Mouse (Mus musculus): ENCODE results near the gene Zbtb8a.
"Not testable (repeated sequence)": the region's sequence is repeated elsewhere in the genome, so short reads cannot be mapped to it uniquely, and the experiment has no call there.

Gene Zbtb8a

DNA sequence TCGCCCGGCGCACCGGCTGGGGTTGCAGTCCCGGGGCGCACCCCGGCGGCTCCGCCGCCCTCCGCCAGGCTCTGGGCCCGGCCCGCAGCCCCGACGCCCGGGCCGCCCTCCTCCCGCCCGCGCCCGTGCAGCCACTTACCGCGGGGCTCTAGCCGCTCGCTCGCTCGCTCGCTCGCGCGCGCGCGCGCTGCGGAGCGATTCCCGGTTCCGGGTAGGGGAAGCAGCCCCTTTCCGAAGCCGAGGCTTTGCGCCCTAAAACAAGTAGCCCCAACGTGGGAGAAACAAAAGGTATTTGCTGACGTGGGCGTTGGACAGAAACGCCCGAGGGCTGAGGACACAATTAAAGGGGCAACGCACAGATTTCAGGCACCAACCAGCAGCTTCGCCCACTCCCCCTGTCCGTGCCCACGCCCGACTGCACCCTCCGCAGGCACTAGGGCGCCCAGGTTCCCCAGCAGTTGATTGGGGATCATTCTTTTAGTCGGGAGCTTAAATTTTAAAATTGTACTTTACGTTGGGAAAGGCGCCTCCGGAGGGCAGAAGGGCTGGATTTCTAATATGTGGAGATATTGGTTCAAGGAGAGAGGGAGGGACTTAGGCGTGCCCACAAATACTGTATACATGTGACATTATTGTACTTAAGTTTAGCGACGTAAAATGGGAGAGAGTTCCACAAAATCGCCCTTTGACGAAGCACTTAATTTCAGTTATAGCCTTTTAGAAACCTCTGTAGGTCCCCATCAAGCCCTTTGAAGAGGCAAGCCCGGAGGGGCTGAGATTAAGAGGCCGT lies at the start of gene Zbtb8a:
Gene Zbtb8a (minus strand): TSS at position 516 of the 790 bp plus-strand sequence.
- peak in 1 of 2 experiments; percentile 44 for DNase-seq (ENCODE audit: low spot score in 2 of 2)

DNA sequence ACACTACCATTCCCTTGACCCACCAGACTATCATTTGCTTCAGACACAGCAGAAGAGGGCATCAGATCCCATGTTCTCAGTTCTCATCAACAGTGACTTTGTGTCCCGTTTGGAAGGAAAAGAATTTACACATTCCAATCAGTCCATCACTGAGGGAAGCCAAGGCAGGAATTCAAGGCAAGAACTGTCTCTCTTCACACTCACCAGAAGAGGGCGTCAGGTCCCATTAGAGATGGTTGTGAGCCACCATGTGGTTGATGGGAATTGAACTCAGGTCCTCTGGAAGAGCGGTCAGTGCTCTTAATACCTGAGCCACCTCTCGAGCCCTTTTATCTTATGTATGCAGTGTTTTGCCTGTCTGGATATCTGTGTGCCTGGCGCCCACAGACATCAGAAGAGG lies 40.4 kb upstream of the Zbtb8a start:
- no peak for DNase-seq (ENCODE audit: low spot score in 2 of 2)

DNA sequence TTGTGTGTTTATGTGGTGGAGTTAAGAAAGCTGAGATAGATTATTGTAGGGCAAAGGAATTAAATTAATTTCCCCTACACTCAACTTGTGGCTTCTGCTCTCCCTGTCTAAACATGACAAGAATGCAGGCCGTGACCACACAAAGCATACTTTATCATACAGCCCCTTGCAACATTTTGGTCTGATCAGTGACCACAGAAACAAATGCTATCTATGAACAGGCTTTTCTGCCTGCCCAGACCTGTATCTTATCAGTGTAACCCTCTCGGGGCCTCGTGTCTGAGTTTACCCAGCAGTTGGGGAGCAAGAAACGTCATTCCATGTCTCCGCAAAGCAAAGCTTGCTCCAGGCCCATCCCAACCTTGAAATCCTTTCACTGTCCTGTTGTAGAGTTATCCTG lies 38.6 kb upstream of the Zbtb8a start:
- no peak for DNase-seq (ENCODE audit: low spot score in 2 of 2)

DNA sequence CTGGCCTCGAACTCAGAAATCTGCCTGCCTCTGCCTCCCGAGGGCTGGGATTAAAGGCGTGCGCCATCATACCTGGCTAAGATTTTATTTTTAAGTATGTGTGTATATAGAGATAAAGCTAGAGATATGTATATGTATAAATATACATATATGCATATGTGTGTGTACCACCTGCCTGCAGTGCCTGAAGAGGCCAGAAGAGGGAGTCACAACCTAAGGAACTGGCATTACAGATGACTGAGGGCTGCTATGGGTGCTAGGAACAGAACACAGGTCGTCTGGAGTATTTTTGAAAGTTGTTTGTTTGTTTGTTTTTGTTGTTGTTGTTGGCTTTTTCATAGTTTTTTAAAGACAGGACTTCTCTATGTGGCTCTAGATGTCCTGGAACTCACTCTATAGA lies 38.0 kb upstream of the Zbtb8a start:
- no peak for DNase-seq (ENCODE audit: low spot score in 2 of 2)

DNA sequence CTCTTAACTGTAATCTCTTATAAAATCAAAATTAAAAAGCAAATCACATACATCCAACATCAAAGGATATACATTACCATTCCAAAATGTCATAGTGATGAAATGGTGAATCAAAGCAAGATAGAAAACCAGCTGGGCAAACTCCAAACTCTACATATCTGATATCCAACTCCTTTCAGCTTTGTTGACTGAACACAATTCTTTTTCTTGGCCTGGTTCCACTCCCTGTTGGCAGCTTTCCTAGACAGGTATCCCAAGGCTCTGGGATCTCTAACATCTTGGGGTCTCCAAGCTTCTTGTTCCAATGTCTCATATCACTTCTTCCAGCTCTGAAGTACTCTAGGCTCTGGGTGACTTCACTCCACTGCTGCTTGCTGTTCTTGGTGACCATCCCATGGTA lies 33.1 kb upstream of the Zbtb8a start:
- no peak for DNase-seq (ENCODE audit: low spot score in 2 of 2)

DNA sequence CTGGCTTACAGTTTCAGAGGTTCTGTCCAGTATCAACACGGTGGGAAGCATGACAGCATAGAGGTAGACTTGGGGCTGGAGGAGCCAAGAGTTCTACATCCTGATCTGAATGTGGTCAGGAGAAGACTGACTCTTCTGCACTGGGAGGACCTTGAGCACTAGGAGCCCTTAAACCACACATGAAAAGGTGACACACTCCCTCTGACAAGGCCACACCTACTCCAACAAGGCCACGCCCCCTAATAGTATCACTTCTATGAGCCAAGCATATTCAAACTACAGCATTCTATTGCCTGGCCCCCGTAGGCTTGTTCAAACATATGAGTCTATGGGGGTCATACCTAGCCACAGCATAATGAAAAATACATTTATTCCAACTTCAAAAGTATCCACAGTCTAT lies 32.6 kb upstream of the Zbtb8a start:
- DNase-seq (ENCODE audit: low spot score in 2 of 2): not testable (repeated sequence)

DNA sequence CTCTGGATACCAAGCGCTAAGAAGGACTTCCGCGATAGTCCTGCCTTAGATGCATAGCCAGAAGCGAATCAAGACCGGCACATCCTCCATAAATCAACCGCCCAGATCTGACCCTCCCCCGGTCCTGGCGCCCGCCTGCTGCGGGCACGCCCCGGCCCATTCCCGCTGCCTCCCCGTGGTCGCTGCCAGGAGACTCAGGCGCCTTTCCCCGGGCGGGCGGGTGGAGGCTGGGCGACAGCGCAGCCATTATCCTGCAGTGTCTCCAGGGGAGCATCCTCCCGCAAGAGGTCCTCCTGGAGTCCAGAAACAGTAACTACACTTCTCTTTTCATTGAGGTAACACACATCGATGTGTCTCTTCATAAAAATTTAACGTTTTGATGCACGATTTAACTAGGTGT lies 28.5 kb upstream of the Zbtb8a start:
- peak; percentile 29 to 32 for DNase-seq (ENCODE audit: low spot score in 2 of 2)

DNA sequence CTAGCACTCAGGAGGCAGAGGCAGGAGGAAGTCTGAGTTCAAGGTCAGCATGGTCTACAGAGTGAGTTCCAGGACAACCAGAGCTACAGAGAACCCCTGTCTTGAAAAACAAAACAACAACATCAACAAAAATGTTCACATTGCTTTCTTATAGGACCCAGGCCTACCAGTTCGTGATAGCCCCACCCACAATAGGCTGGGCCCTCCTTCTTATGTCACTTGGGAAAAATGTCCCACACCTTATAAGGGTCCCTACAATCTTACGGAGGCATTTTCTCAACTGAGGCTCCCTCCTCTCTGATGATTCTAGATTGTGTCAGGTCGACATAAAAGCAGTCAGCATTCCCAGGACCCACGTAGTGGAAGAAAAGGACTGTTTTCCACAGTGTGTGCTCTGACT lies 21.9 kb upstream of the Zbtb8a start:
- DNase-seq (ENCODE audit: low spot score in 2 of 2): no peak

DNA sequence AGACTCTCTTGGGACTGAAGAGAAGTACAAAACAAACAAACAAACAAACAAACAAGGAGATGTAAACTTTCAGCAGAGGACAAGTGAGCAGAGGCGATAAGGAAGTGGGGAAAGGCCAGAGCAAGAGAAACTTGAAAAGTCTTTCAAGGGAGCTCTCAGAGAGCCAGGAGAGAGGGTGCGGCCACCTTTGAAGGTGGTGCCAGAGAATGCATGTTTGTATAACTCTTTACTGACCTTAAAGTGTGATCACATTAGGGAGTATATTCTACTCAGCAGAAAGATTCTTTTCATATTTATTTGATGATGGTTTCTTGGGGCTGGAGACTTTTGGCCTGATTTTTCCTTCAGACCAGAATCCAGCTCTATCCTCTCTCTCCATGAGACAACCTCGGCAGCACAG lies 19.0 kb upstream of the Zbtb8a start:
- no peak for DNase-seq (ENCODE audit: low spot score in 2 of 2)

DNA sequence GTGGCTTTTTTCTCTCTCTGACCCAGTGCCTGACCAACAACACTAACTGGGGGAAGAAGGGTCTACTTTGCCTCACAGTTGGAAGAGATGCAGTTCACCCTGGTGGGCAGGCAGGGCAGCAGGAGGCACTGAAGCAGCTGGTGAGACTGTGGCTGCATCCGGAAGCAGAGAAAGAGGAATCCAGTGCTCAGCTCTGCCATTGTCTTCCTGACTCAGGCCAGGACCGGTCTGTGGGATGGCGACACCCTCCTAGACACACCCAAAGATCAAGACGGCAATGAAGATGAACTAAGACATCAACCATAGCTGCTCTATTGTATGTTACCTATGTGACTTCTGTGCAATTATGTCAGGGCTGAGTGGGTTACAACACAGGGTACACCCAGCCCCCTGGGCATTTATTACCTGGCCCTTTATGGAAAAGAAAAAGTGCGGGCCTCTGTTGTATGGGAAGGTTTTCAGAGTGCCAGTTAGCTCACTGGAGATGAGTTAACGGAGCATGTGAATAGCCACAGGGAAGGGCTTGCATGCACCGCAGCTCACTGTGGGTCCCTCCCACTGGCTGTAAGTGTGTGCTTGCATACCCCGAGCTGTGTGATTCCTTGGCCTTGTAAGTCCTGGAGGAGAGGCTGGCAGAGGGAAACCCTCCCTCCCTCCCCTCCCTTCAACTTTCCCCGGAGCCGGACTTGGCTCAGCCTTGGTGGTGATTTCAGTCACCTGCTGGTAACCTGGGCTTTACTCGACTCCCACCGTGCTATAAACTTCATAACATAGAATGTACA lies 16.4 kb upstream of the Zbtb8a start:
- DNase-seq (ENCODE audit: low spot score in 2 of 2): no peak

DNA sequence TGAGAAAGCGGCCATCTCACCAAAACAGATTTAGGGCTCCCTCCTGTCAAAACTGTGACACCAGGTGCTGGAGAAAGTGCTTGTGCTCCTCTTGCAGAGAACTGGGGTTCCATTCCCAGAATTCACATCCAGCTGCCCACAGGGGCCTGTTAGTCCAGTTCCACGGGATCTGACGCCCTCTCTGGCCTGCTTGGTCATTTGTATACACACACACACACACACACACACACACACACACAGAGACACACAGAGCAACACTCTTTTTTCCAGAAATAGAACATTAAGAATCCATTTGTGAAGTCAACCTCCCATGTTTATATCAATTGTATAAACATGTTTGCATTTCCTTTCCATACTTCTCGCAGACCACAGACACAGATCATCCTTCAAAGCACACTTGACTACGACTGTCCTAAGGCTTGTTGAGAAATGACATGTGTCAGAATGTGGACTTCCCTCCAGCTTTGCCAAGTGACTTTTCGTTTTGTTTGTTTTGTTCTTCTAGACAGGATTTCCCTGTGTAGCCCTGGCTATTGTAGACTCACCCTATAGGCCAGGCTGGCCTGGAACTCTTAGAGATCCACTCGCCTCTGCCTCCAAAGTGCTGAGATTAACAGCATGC lies 13.1 kb upstream of the Zbtb8a start:
- no peak for DNase-seq (ENCODE audit: low spot score in 2 of 2)

DNA sequence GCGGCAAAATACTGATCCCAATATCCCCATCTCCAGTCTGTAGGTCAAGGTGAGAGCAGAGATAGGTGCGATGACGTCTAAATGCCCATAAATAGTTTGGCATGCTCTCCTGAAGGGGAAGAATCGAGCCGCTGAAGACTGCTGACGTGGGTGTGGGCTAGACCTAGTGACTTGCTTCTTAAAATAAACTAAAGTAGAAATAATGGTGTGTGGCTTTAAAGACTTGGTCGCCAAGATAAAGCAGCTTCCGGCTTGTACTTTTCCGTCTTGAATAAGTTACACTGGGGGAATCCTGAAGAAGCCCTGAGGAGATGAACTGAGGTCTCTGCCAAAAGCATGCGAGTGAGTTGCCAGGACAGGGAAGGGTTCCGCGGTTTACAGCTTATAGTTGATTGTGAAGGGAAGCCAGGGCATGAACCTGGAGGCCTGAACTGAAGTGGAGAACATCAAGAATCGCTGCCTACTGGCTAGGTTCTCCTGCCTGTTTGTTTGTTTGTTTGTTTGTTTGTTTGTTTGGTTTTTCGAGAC lies 12.4 kb upstream of the Zbtb8a start:
- no peak for DNase-seq (ENCODE audit: low spot score in 2 of 2)

DNA sequence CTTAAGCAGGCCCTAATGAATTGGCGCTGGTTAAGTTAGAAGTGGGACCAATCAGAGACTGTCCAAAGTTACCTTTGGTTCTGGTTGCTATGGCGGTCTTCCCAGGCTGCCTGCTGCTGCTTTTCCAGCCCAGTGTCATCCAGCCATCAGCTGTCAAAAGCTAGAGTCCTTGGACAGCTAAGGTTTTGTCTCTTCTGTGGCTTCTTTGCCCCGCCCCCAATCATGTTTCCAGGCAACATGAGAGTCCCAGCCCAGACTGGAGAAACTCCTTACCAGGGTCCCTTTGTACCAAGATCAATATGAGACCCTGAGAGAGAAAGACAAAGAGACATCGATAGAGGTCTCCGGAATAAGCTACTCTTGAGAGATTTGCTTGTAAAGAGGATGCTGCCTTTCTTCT lies 10.5 kb upstream of the Zbtb8a start:
- no peak for DNase-seq (ENCODE audit: low spot score in 2 of 2)

DNA sequence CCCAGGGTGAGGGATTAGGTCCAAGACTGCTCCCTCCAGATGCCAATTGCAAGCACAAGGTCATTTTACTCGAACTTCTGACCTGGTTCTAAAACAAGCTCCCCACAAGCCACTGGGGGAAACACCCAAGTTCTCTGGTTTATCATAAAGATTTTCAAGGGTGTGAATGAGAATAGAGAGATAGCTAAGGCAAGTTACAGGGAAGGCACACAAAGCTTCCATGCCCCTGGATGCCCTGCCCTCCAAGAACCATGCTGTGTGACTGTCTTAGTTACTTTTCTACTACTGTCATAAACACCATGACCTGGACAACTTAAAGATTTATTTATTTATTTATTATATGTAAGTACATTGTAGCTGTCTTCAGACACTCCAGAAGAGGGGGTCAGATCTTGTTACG lies 9.1 kb upstream of the Zbtb8a start:
- no peak for DNase-seq (ENCODE audit: low spot score in 2 of 2)

DNA sequence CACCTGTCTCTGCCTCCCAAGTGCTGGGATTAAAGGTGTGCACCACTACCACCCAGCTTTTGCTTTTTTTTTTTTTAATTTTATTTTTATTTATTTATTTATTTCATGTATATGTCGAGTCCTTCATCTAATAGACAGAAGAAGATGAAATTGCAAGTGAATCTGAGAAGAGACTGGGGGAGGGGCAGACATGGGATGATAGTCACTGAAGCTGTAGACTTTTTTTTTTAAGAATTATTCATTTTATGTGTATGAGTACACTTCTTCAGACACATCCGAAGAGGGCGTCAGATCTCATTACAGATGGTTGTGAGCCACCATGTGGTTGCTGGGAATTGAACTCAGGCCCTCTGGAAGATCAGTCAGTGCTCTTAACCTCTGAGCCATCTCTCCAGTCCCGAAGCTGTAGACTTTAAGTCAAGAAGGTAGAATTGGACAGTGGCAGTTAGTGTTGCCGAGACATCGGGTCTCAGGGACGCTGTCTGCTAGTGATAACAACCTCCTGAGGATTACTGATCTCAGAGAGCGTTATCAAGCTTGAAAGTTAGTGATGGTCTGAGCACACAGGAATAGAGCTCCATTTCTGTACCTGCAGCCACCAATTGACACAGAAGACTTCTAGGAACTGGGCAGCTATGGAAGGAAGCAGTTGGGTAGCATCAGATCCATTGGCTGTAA lies 8.5 kb upstream of the Zbtb8a start:
- no peak for DNase-seq (ENCODE audit: low spot score in 2 of 2)

DNA sequence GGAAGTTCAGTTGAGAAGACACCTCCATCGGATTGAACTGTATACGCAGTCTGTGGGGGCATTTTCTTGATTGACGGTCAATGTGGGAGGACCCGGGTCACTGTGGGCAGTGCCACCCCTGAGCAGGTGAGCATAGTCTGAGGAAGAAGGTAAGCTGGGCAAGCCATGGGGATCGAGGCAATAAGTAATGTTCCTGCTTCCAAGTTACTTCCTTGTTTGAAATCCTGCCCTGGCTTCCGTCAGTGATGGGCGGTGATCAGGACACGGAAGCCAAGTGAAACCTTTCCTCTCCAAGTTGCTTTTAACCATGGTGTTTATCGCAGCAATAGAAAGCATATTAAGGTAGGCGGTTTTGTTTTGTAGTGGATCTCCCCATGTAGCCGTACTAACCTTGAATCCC lies 7.8 kb upstream of the Zbtb8a start:
- no peak for DNase-seq (ENCODE audit: low spot score in 2 of 2)

DNA sequence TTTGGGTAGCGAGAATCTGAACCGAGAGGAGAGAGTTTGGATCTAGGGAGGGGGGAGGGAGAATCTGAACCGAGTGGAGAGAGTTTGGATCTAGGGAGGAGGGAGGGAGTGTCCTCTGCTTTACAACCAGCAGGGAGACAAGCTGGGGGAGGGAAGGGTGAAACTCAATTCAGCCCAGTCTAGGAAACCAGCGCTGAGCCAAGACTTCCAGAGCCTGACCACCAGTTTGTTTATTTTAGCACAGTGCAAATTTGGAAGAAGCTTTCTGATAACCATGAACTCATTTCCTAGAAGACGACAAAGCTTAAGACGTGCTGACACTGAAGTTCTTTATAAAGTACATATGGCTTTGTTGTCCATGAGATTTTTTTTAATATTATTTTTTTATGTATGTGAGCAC lies 6.5 kb upstream of the Zbtb8a start:
- DNase-seq (ENCODE audit: low spot score in 2 of 2): peak; percentile 68

DNA sequence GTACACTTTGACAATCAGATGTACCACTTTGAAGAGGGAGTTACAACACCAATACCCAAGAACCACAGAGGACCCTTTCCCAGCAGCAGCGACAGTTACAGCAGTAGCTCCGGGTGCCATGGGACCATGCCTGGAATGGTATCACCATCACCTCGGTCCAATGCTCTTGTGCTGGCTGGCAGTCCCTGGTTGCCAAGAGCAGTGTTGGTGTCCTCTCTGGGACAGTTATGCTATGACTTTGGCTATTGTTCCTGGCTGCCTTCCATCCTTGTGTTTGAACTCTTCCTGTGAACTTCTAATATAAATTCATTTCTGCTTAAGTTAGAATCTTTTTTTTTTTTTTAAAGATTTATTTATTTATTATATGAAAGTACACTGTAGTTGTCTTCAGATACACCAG lies 5.7 kb upstream of the Zbtb8a start:
- DNase-seq (ENCODE audit: low spot score in 2 of 2): no peak

DNA sequence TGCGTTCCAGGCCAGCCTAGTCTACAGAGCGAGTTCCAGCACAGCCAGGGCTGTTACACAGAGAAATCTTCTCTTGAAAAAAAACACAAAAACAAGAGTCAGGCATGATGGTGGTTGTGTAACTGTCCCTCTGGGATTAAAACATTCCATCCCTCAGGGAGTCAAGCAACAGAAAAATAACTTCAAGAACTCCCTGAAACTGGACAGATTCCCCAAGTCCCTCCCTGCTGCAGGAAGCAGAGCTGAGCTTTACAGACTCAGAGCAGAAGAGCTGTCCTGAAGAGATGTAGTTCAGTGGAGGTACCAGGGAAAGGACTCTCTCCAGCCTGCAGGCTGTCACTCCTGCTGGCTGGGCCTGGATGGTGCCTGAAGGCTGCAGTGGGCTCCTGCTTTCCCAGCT lies 4.6 kb upstream of the Zbtb8a start:
- DNase-seq (ENCODE audit: low spot score in 2 of 2): peak; percentile 73 to 79

DNA sequence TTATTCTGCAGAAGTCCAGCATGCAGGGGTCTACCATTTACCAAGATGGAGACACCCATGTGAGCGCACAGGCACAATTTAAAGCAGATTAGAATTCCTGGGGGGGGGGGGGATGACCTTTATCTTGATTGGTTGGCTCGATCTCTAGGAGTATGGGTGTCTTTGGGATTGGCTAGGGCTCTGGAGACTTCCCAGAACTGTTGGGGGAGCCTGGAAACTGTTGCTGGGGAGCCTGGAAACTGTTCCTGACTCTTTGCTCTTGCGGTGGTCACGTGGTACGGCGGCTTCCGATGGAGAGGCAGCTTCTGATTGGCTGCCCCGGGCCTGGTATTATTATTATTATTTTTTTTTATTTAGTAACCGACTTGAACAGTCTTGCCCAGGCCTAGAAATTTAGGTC lies 4.1 kb upstream of the Zbtb8a start:
- DNase-seq (ENCODE audit: low spot score in 2 of 2): no peak

DNA sequence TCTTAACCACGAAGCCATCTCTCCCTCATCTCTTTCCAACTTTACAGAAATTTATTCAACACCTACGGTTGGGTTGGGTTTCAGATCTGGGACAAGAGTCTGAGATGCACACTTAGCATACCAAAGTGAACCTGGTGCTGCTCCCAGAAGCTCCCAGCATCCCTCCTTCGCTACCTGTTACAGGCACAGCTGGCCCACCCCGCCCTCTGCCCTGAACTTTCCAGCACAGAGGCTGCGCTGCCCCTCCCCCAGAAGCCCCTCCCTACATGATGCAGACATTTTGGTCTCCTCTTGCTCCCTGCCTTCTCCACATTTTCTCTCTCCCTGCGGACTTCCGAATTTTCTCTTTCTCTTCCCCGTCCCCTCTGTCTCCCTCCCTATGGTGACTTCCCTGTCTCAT lies 3.2 kb upstream of the Zbtb8a start:
- no peak for DNase-seq (ENCODE audit: low spot score in 2 of 2)

DNA sequence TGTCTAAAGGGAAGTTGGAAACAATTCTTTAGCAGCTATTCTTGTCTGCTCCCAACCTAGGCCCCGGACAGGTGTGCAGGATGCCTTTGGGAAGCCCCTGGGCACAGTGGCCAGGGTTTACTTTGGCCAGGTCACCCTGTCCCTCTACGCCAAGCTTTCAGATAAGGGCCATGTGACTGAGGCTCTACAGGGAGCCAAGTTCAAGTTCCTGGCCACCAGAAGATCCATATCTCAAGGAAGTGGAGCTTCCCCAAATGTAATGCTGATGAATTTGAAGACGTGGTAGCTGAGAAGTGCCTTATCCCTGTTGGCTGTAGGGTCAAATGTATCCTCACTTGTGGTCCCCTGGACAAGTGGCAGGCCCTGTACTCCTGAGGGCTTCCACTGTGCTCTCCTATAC lies 1.9 kb upstream of the Zbtb8a start:
- DNase-seq (ENCODE audit: low spot score in 2 of 2): no peak

Data from heart, adult 9 months (tissue).